ENCODE assay signal across 9 mouse cellular contexts in genomic region chr7:63755476-63755948, GRCm38 (mm10).
A peak's percentile ranks its signal among the peaks of the same experiment; 100 is the strongest.
DNase-seq lines count a peak whose midpoint lies in the region; ATAC-seq and TF ChIP-seq lines count a peak whose summit lies in the region.
"Had no signal": no experiment of that assay in that cellular context is flagged by ENCODE, and none has a peak within 500 bp of the region (broad histone marks: within the 10 kb centered on the region; RNA-seq: fewer than 3 reads in every experiment).

No protein-coding gene starts in this region.

- peaks cover 6% of the 10 kb centered on the region for H3K4me1 ChIP-seq in ES-Bruce4 (ENCODE audit: control insufficient read depth, insufficient read depth, low read length)
- peaks cover 33% of the 10 kb centered on the region for H3K4me1 ChIP-seq in hindbrain, embryonic 12.5 days
- H3K4me1 ChIP-seq in lung, embryonic 16.5 days (replicated peaks; ENCODE audit: control insufficient read depth, insufficient read depth, low read length) = peaks cover 16% of the 10 kb centered on the region
- H3K4me1 ChIP-seq in olfactory bulb, adult 2 months (ENCODE audit: control insufficient read depth, insufficient read depth, low read length) = peaks cover 51% of the 10 kb centered on the region

- peak overlapping the region; percentile 14 for H3K9ac ChIP-seq in ES-Bruce4 (ENCODE audit: low read depth, poor library complexity, severe bottlenecking)
- H3K9ac ChIP-seq in hindbrain, embryonic 12.5 days = peak overlapping the region; percentile 57
- H3K9ac ChIP-seq in lung, embryonic 16.5 days (ENCODE audit: low read length) = peak overlapping the region; percentile 59

- peak overlapping the region; percentile 90 for H3K4me2 ChIP-seq in hindbrain, embryonic 12.5 days (replicated peaks)
- H3K4me2 ChIP-seq in lung, embryonic 16.5 days (ENCODE audit: low read depth, low read length) = peak overlapping the region; percentile 80

- WGBS in hindbrain, embryonic 12.5 days = 1% methylated on average over 13 of the region's 13 CpGs
- under 1% methylated on average over 13 of the region's 13 CpGs for WGBS in lung, embryonic 16.5 days
- WGBS in olfactory bulb, adult 2 months = 2% methylated on average over 13 of the region's 13 CpGs

- H3K27ac ChIP-seq in ES-Bruce4 (ENCODE audit: insufficient read depth, low read length) = no peak overlapping the region
- H3K27ac ChIP-seq in hindbrain, embryonic 12.5 days = no peak overlapping the region
- 0 out of 2 replicates have a peak overlapping the region, but pooled peaks have one; percentile 17 for H3K27ac ChIP-seq in lung, embryonic 16.5 days (ENCODE audit: low read length)
- H3K27ac ChIP-seq in olfactory bulb, adult 2 months (ENCODE audit: insufficient read depth, low read depth, low read length) = peak overlapping the region; percentile 77

- H3K4me3 ChIP-seq in ES-Bruce4 (ENCODE audit: low read depth, low read length) = peak overlapping the region; percentile 50
- H3K4me3 ChIP-seq in hindbrain, embryonic 12.5 days = peak overlapping the region; percentile 39
- H3K4me3 ChIP-seq in lung, embryonic 16.5 days (ENCODE audit: low read length) = peak overlapping the region; percentile 49
- peak overlapping the region; percentile 38 for H3K4me3 ChIP-seq in olfactory bulb, adult 2 months (ENCODE audit: insufficient read depth, low read depth, low read length)
- H3K4me3 ChIP-seq: erythroblast, embryonic 14.5 days had no signal

- no peak for TF ChIP-seq POLR2A in ES-Bruce4 (IDR thresholded peaks at IDR 0.05; ENCODE audit: insufficient read depth, low read length)
- TF ChIP-seq POLR2A in olfactory bulb, adult 2 months (IDR thresholded peaks at IDR 0.05; ENCODE audit: insufficient read depth, low read depth, low read length) = no peak

- peak; percentile 76 for DNase-seq in cerebellum, adult 8-10 months
- peak; percentile 81 for DNase-seq in frontal cortex, postnatal 14 days (ENCODE audit: low spot score in 2 of 2)
- peak; percentile 94 to 97 for DNase-seq in layer of hippocampus, postnatal 10 days (ENCODE audit: low spot score in 2 of 2)
- peak; percentile 68 for DNase-seq in testis, postnatal 14 days (ENCODE audit: low spot score)

- no peaks in the 10 kb centered on the region for H3K9me3 ChIP-seq in ES-Bruce4 (replicated peaks; ENCODE audit: control insufficient read depth, insufficient read depth, low read length, poor library complexity, severe bottlenecking)
- H3K9me3 ChIP-seq in hindbrain, embryonic 12.5 days (replicated peaks) = no peaks in the 10 kb centered on the region
- no peaks in the 10 kb centered on the region for H3K9me3 ChIP-seq in lung, embryonic 16.5 days (ENCODE audit: control insufficient read depth, low read length)

- TF ChIP-seq CTCF in ES-Bruce4 (IDR thresholded peaks at IDR 0.05; ENCODE audit: low read depth, low read length) = peak; percentile 76
- peak; percentile 30; the same call in 1 of the 2 replicates for TF ChIP-seq CTCF in olfactory bulb, adult 2 months (IDR thresholded peaks at IDR 0.05; ENCODE audit: insufficient read depth, low read depth, low read length)

- ATAC-seq in hindbrain, embryonic 12.5 days (ENCODE audit: low FRiP score) = peak; percentile 41
- peak; percentile 46 for ATAC-seq in lung, embryonic 16.5 days (ENCODE audit: low read depth)

- TF ChIP-seq EP300 in ES-Bruce4 (IDR thresholded peaks at IDR 0.05; ENCODE audit: insufficient read depth, low read depth, low read length) = peak; percentile 14; the same call in 1 of the 2 replicates

- H3K36me3 ChIP-seq in ES-Bruce4 (ENCODE audit: control insufficient read depth, insufficient read depth, low read length, poor library complexity, severe bottlenecking) = no peaks in the 10 kb centered on the region
- no peaks in the 10 kb centered on the region for H3K36me3 ChIP-seq in hindbrain, embryonic 12.5 days
- no peaks in the 10 kb centered on the region for H3K36me3 ChIP-seq in lung, embryonic 16.5 days (ENCODE audit: control insufficient read depth, insufficient read depth, low read length)

- peaks cover 23% of the 10 kb centered on the region for H3K27me3 ChIP-seq in ES-Bruce4 (ENCODE audit: control insufficient read depth, insufficient read depth, low read length, poor library complexity, severe bottlenecking)
- H3K27me3 ChIP-seq in hindbrain, embryonic 12.5 days = peaks cover 68% of the 10 kb centered on the region
- H3K27me3 ChIP-seq in lung, embryonic 16.5 days (ENCODE audit: control insufficient read depth, insufficient read depth, low read depth, low read length) = peaks cover 66% of the 10 kb centered on the region

Comparison
In these comparisons a context has a peak if more than half of its experiments do, and no peak if none do; other contexts are left out.
1. H3K27ac ChIP-seq: peak in lung, embryonic 16.5 days (single experiment) and olfactory bulb, adult 2 months (single experiment); none in ES-Bruce4 (single experiment) and hindbrain, embryonic 12.5 days (single experiment).
2. Peak in every context shown above with its lines, with median percentiles within 50 percentile points of each other: H3K4me3 ChIP-seq, H3K9ac ChIP-seq and DNase-seq.